Mouse (Mus musculus) olfactory bulb, adult 2 months (tissue): ENCODE measurements around the gene B3gat2.

ENCODE experiments used
- CTCF ChIP-seq: fragments of 200-500 bp; IDR thresholded peaks from 2 replicates; pipeline ENCODE4 v1.5.1; 2012; ENCODE audit warnings: low read depth, mild to moderate bottlenecking, low read length, moderate library complexity; ENCODE audit not compliant: insufficient read depth
- POLR2A ChIP-seq: fragments of 200-500 bp; IDR thresholded peaks from 2 replicates; pipeline ENCODE4 v1.6.1; 2012; ENCODE audit warnings: mild to moderate bottlenecking, low read depth, low read length, moderate library complexity; ENCODE audit not compliant: insufficient read depth

DNA sequence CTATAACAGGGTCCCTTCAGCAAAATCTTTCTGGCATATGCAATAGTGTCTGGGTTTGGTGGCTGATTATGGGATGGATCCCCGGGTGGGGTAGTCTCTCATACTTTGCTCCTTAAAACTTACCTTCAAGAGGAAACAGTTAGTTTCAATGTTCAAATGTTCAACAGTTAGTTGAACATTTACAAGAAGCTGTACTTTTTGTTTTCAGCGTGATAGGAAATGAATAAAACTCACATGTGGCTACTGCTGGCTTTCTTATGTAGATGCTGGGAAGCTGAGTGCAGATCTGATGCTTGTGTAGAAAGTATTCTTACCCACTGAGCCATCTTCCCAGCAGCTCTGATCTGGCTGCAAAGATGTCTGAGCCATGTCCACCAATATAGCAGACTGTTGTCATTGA, 8.5 kb upstream of the B3gat2 start:
- TF ChIP-seq POLR2A, result no peak
- TF ChIP-seq CTCF, result no peak
